Mouse (Mus musculus): ENCODE data around the gene Lcn11. TPM values are rescaled to one million over a fixed set of nuclear protein-coding genes. Genes with fewer than 3 reads are reported as not detected.

Gene Lcn11
- total and polyA plus RNA-seq, 3 experiments = not detected

DNA sequence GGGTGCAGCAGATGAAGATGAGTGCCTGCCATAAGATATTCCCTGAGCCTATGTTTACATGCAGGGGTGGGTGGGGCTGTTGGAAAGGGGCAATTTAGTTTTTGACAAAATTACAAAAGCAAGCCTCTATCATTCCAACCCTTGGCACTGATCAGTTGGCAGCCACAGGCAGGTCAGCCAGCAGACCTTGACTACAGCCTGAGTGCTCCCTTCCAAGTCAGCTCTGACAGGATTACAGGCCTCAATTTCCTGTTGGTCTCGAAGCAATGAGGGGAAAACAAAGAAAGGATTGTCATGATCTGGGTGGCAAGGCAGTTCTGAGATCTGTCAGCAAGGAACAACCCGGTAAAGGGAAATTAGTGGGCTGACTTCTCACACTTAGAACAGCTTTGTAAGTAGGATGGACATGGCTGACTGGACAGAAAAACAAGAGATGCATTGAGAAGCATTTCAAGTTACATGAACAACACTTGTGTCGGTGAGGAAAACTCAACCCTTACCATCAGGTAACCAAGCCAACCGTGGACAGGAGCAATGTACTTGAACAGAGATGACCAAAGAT, 18.7 kb upstream of the Lcn11 start:
- Histone ChIP-seq H3K27ac (ENCODE audit: insufficient read depth, low read depth) (no peak overlapping the region), H3K36me3 (replicated peaks in 1 of 2; ENCODE audit: control insufficient read depth in 1 of 2, insufficient read depth in 1 of 2, low read length in 1 of 2) (no peaks in the 10 kb centered on the region), H3K4me1 (ENCODE audit: control insufficient read depth in 1 of 2, insufficient read depth in 2 of 2) (0 out of 4 replicates have a peak, but pooled peaks cover 0 to 3% of the 10 kb centered on the region in 2 experiments), H3K27me3 (replicated peaks) (peaks cover 18% of the 10 kb centered on the region), H3K79me2 (replicated peaks; ENCODE audit: control insufficient read depth, extremely low read depth, insufficient read depth, poor library complexity, severe bottlenecking) (no peaks in the 10 kb centered on the region), H3K9ac (ENCODE audit: insufficient read depth, low read depth) (no peak overlapping the region), H3K4me2 (ENCODE audit: insufficient read depth, low read depth, poor library complexity, severe bottlenecking) (no peak overlapping the region), H3K4me3 (replicated peaks in 1 of 3; ENCODE audit: low read depth in 2 of 3, low read length in 2 of 3, poor library complexity in 1 of 3) (no peak overlapping the region), H3K9me3 (replicated peaks; ENCODE audit: low read length) (peaks cover 3% of the 10 kb centered on the region)
- no peak for DNase-seq (ENCODE audit: extremely low read depth)
- dilution Hi-C loops (cut with MboI; ENCODE audit: extremely low pct_ligation_motif_present, extremely low pct_unique_long_range_greater_than_20kb, low sequenced_read_pairs) (no loop called here), in situ Hi-C loops (cut with MboI; ENCODE audit: low pct_ligation_motif_present, low pct_unique_long_range_greater_than_20kb, low sequenced_read_pairs) (no loop called here)
- TF ChIP-seq USF1 (IDR thresholded peaks at IDR 0.05; ENCODE audit: low read depth, low read length) = no peak
- TF ChIP-seq MAX (IDR thresholded peaks at IDR 0.05; ENCODE audit: low read length) = no peak
- TF ChIP-seq TCF12 (IDR thresholded peaks at IDR 0.05; ENCODE audit: low read depth, low read length) = no peak
- no peak for TF ChIP-seq KAT2A (IDR thresholded peaks at IDR 0.05; ENCODE audit: insufficient replicate concordance, low read length)
- no peak for TF ChIP-seq E2F4 (IDR thresholded peaks at IDR 0.05; ENCODE audit: insufficient replicate concordance, low read depth, low read length)
- TF ChIP-seq MAFK (IDR thresholded peaks at IDR 0.05; ENCODE audit: insufficient replicate concordance, low read length) = no peak

DNA sequence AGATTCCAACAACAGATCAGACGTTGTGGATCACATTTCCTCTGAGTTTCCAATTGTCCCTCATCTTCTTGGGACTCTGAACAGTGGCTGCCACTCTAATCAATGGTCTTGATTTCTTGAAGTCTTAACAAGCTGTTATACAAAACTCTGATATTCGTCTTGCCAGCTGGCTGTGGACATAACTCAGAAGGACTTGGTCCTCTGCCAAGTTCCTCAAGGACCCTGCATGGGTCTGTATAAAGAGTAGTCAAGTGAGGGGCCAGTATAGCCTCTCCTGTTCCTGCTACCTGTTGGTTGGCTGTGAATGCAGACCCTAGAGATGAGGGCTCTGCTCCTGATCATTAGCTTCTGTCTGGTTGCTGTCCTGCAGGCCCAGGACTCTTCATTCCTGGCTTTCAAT, 11.5 kb upstream of the Lcn11 start, which contains the start of gene Lcn3:
Gene Lcn3, plus strand, starts transcription at position 301 of the 400 bp plus-strand sequence.
- TF ChIP-seq ETS1 (conservative IDR thresholded peaks at IDR 0.05; ENCODE audit: low read depth, low read length) (no peak), CHD2 (IDR thresholded peaks at IDR 0.05; ENCODE audit: low read length) (no peak), JUND (conservative IDR thresholded peaks at IDR 0.05; ENCODE audit: low read depth, low read length) (no peak), HCFC1 (IDR thresholded peaks at IDR 0.05; ENCODE audit: low read depth, low read length) (no peak)
- Histone ChIP-seq H3K4me2 (ENCODE audit: insufficient read depth, low read depth, poor library complexity, severe bottlenecking) (no peak within 1 kb of the TSS), H3K79me2 (replicated peaks; ENCODE audit: control insufficient read depth, extremely low read depth, insufficient read depth, poor library complexity, severe bottlenecking) (no peaks in the 10 kb centered on the region), H3K4me1 (ENCODE audit: control insufficient read depth in 1 of 2, insufficient read depth in 2 of 2) (no peaks in the 10 kb centered on the region), H3K9me3 (replicated peaks; ENCODE audit: low read length) (no peaks in the 10 kb centered on the region), H3K9ac (ENCODE audit: insufficient read depth, low read depth) (no peak within 1 kb of the TSS), H3K4me3 (replicated peaks in 1 of 3; ENCODE audit: low read depth in 2 of 3, low read length in 2 of 3, poor library complexity in 1 of 3) (no peak within 1 kb of the TSS), H3K36me3 (replicated peaks in 1 of 2; ENCODE audit: control insufficient read depth in 1 of 2, insufficient read depth in 1 of 2, low read length in 1 of 2) (no peaks in the 10 kb centered on the region), H3K27ac (ENCODE audit: insufficient read depth, low read depth) (no peak within 1 kb of the TSS), H3K27me3 (replicated peaks) (peaks cover 74% of the 10 kb centered on the region)
- in situ Hi-C loops (cut with MboI; ENCODE audit: low pct_ligation_motif_present, low pct_unique_long_range_greater_than_20kb, low sequenced_read_pairs) (loop anchor here (5.0 kb wide), 1 partner anchor 52 kb away; the partner anchor contains the start of gene Glt6d1), dilution Hi-C loops (cut with MboI; ENCODE audit: extremely low pct_ligation_motif_present, extremely low pct_unique_long_range_greater_than_20kb, low sequenced_read_pairs) (no loop called here)
- no peak for DNase-seq (ENCODE audit: extremely low read depth)

DNA sequence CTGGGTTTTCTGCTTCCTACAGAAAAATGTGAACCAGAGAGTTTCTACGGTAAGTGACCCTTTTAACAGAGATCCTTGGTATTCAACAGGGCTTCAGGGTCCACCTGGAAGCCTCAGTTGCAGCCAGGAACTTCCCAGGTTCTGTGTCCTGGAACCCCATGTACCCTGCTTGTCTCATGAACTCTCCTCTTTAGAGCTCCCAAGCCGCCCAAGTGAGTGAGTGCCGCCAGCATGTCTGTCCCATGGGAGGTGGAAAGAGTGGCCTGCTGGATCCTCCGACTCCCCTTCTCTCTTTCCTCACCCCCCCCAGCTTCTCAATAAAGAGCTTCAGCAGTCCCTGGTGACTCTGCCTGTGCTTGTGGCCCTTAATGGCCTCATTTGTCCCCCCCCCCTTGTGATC, 9.1 kb upstream of the Lcn11 start:
- no peak for DNase-seq (ENCODE audit: extremely low read depth)
- dilution Hi-C loops (cut with MboI; ENCODE audit: extremely low pct_ligation_motif_present, extremely low pct_unique_long_range_greater_than_20kb, low sequenced_read_pairs) = no loop called here
- Histone ChIP-seq H3K27ac (ENCODE audit: insufficient read depth, low read depth) (no peak overlapping the region), H3K36me3 (replicated peaks in 1 of 2; ENCODE audit: control insufficient read depth in 1 of 2, insufficient read depth in 1 of 2, low read length in 1 of 2) (no peaks in the 10 kb centered on the region), H3K4me3 (replicated peaks in 1 of 3; ENCODE audit: low read depth in 2 of 3, low read length in 2 of 3, poor library complexity in 1 of 3) (no peak overlapping the region), H3K79me2 (replicated peaks; ENCODE audit: control insufficient read depth, extremely low read depth, insufficient read depth, poor library complexity, severe bottlenecking) (no peaks in the 10 kb centered on the region), H3K9ac (ENCODE audit: insufficient read depth, low read depth) (no peak overlapping the region), H3K4me1 (ENCODE audit: control insufficient read depth in 1 of 2, insufficient read depth in 2 of 2) (no peaks in the 10 kb centered on the region), H3K9me3 (replicated peaks; ENCODE audit: low read length) (no peaks in the 10 kb centered on the region), H3K27me3 (replicated peaks) (peaks cover 90% of the 10 kb centered on the region), H3K4me2 (ENCODE audit: insufficient read depth, low read depth, poor library complexity, severe bottlenecking) (no peak overlapping the region)
- TF ChIP-seq RAD21 (IDR thresholded peaks at IDR 0.05; ENCODE audit: low read depth, low read length) (no peak), EP300 (IDR thresholded peaks at IDR 0.05; ENCODE audit: low read length) (no peak), NELFE (IDR thresholded peaks at IDR 0.05; ENCODE audit: low read depth, low read length) (no peak), NRF1 (IDR thresholded peaks at IDR 0.05; ENCODE audit: low read depth, low read length) (no peak), JUN (IDR thresholded peaks at IDR 0.05; ENCODE audit: insufficient read depth, low read depth, low read length) (no peak), MYC (IDR thresholded peaks at IDR 0.05; ENCODE audit: low read depth, low read length) (no peak), GABPA (IDR thresholded peaks at IDR 0.05; ENCODE audit: insufficient replicate concordance, low read depth, low read length) (no peak), ZMIZ1 (IDR thresholded peaks at IDR 0.05; ENCODE audit: low read depth, low read length) (no peak), CTCF (conservative IDR thresholded peaks at IDR 0.05 in 1 of 2, IDR thresholded peaks at IDR 0.05 in 1 of 2; ENCODE audit: low read depth in 2 of 2, low read length in 2 of 2) (no peak), IRF4 (IDR thresholded peaks at IDR 0.05; ENCODE audit: low read depth, low read length) (no peak), BHLHE40 (IDR thresholded peaks at IDR 0.05; ENCODE audit: low read depth, low read length) (no peak), ELF1 (IDR thresholded peaks at IDR 0.05; ENCODE audit: low read depth, low read length) (no peak), CHD2 (IDR thresholded peaks at IDR 0.05; ENCODE audit: low read length) (no peak), USF2 (conservative IDR thresholded peaks at IDR 0.05; ENCODE audit: low read depth, low read length) (no peak), JUND (conservative IDR thresholded peaks at IDR 0.05; ENCODE audit: low read depth, low read length) (no peak), TCF12 (IDR thresholded peaks at IDR 0.05; ENCODE audit: low read depth, low read length) (no peak), KAT2A (IDR thresholded peaks at IDR 0.05; ENCODE audit: insufficient replicate concordance, low read length) (no peak), HCFC1 (IDR thresholded peaks at IDR 0.05; ENCODE audit: low read depth, low read length) (no peak)
- in situ Hi-C loops (cut with MboI; ENCODE audit: low pct_ligation_motif_present, low pct_unique_long_range_greater_than_20kb, low sequenced_read_pairs) = loop anchor here (5.0 kb wide), 1 partner anchor 50 kb away; the partner anchor contains the start of gene Glt6d1

Measured in CH12.LX (cell line).